Comparison of ENCODE assay signal across 17 mouse cellular contexts in the genomic region with DNA sequence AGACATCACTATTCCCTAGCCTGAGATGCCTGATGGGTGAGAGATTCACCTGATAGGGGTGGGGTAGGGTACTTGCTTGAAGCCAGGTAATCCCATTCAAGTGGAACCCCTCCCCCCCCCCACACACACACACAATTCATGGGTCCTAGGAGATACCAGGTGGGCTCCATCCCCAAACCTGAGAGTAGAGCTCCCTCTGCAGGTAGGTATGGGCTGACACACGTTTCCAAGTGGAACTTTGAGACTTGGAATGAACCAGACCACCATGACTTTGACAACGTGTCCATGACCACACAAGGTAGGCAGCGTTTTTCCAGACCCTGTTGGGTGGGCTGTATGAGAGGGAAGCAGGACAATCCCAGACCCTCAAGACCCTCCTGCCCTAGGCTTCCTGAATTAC. TPM values are rescaled to one million over a fixed set of nuclear protein-coding genes. Genes with fewer than 3 reads are reported as not detected.
DNase-seq lines count a peak whose midpoint lies in the region; TF ChIP-seq lines count a peak whose summit lies in the region.
"Had no signal": no experiment of that assay in that cellular context is flagged by ENCODE, and none has a peak within 500 bp of the region (broad histone marks: within the 10 kb centered on the region; RNA-seq: fewer than 3 reads in every experiment).

No protein-coding gene starts in this region.

- H3K9me3 ChIP-seq in heart, embryonic 10.5 days: no peaks in the 10 kb centered on the region
- H3K9me3 ChIP-seq: intestine, embryonic 15.5 days; limb, embryonic 15.5 days had no signal

- no peak for DNase-seq in heart, adult 2 months
- no peak for DNase-seq in heart, embryonic 10.5 days (ENCODE audit: low spot score)
- DNase-seq in lung, adult 2 months: no peak
- no peak for DNase-seq in lung, adult 18-20 months
- peak; percentile 60 for DNase-seq in ES-CJ7 (ENCODE audit: low read depth, low spot score)
- peak; percentile 22 for DNase-seq in induced T-regulatory cell, adult 2 months (ENCODE audit: low read depth)
- no peak for DNase-seq in thymus, adult 18-20 months
- DNase-seq in cerebellum, adult 18-20 months: no peak
- DNase-seq: adrenal gland, postnatal 36 days; cerebellum, adult 8-10 months; heart, adult 18-20 months; heart, postnatal 4 days; thymus, adult 2 months had no signal

- intact Hi-C loops in heart, adult 2 months (cut with DNase I): no loop called here

- H3K27me3 ChIP-seq in heart, adult 2 months (ENCODE audit: control insufficient read depth, insufficient read depth, low read length): no peaks in the 10 kb centered on the region
- no peaks in the 10 kb centered on the region for H3K27me3 ChIP-seq in heart, embryonic 10.5 days (ENCODE audit: insufficient read depth, poor library complexity, severe bottlenecking)
- H3K27me3 ChIP-seq: intestine, embryonic 15.5 days; limb, embryonic 15.5 days had no signal

- H3K4me1 ChIP-seq in heart, adult 2 months (ENCODE audit: control insufficient read depth, insufficient read depth, low read length): peaks cover 2% of the 10 kb centered on the region; the same call in 1 of the 2 replicates
- H3K4me1 ChIP-seq in heart, embryonic 10.5 days: peaks cover 17% of the 10 kb centered on the region
- peaks cover 5% of the 10 kb centered on the region for H3K4me1 ChIP-seq in lung, adult 2 months (ENCODE audit: control insufficient read depth, insufficient read depth, low read length)

- no peak overlapping the region for H3K9ac ChIP-seq in heart, adult 2 months (ENCODE audit: low read depth, low read length)
- H3K9ac ChIP-seq: intestine, embryonic 15.5 days; limb, embryonic 15.5 days had no signal

- TF ChIP-seq EP300 in heart, adult 2 months (IDR thresholded peaks at IDR 0.05; ENCODE audit: insufficient read depth, low read depth, low read length): no peak

- H3K4me3 ChIP-seq in heart, adult 2 months: no peak overlapping the region
- no peak overlapping the region for H3K4me3 ChIP-seq in heart, embryonic 10.5 days
- H3K4me3 ChIP-seq in lung, adult 2 months (replicated peaks; ENCODE audit: extremely low read depth, low read depth, low read length): no peak overlapping the region
- H3K4me3 ChIP-seq: erythroblast, embryonic 14.5 days; intestine, embryonic 15.5 days; limb, embryonic 15.5 days had no signal

- no peaks in the 10 kb centered on the region for H3K36me3 ChIP-seq in heart, adult 2 months (ENCODE audit: control insufficient read depth, insufficient read depth, low read length)
- 0 out of 2 replicates have a peak, but pooled peaks cover 5% of the 10 kb centered on the region for H3K36me3 ChIP-seq in heart, embryonic 10.5 days
- H3K36me3 ChIP-seq: intestine, embryonic 15.5 days had no signal

- H3K27ac ChIP-seq in heart, adult 2 months: no peak overlapping the region
- H3K27ac ChIP-seq in heart, embryonic 10.5 days: no peak overlapping the region
- H3K27ac ChIP-seq: intestine, embryonic 15.5 days; limb, embryonic 15.5 days had no signal

- no peak for TF ChIP-seq POLR2A in heart, adult 2 months (IDR thresholded peaks at IDR 0.05; ENCODE audit: insufficient read depth, low read depth, low read length)
- TF ChIP-seq POLR2A in lung, adult 2 months (IDR thresholded peaks at IDR 0.05; ENCODE audit: borderline replicate concordance, extremely low read depth, low read depth, low read length): no peak

- 54% methylated on average over 3 of the region's 3 CpGs for WGBS in heart, adult 2 months
- WGBS in heart, embryonic 10.5 days: 63% methylated on average over 3 of the region's 3 CpGs
- 51% methylated on average over 3 of the region's 3 CpGs for WGBS in lung, adult 2 months

- TF ChIP-seq CTCF in heart, adult 2 months (IDR thresholded peaks at IDR 0.05): peak; percentile 51
- peak; percentile 25 for TF ChIP-seq CTCF in lung, adult 2 months (IDR thresholded peaks at IDR 0.05; ENCODE audit: insufficient read depth, low read length)

- H3K79me2 ChIP-seq in heart, adult 2 months (replicated peaks; ENCODE audit: control insufficient read depth, insufficient read depth, low read length): no peaks in the 10 kb centered on the region

RNA-seq across cellular contexts. Expression of gene Slc26a1, which starts 4.5 kb away (rescaled TPM):
- total RNA-seq in heart, adult 2 months (2021): not detected
- polyA plus RNA-seq in heart, adult 2 months (2012; rRNA removed): 0.06 and 0.12 TPM in 2 replicates
- polyA plus RNA-seq in heart, embryonic 10.5 days (2016; fragmentation: Nextera tagmentation; extraction: Ambion mirVana): 0.58 and 0.85 TPM in 2 replicates
- 0.05 and 0.11 TPM in 2 replicates for polyA plus RNA-seq in lung, adult 2 months (2012; rRNA removed)
- total RNA-seq: heart, adult 18-20 months had no signal
- polyA plus RNA-seq: large intestine, adult 2 months had no signal

RNA-seq across cellular contexts. Expression of gene Dgkq, which starts 10.4 kb away (rescaled TPM):
- 1 to 10 TPM; 5.0 to 6.6 TPM for total RNA-seq in heart, adult 2 months (2021)
- polyA plus RNA-seq in heart, adult 2 months (2012; rRNA removed): 9.2 and 15.6 TPM in 2 replicates
- 7.9 and 8.5 TPM in 2 replicates for polyA plus RNA-seq in heart, embryonic 10.5 days (2016; fragmentation: Nextera tagmentation; extraction: Ambion mirVana)
- polyA plus RNA-seq in lung, adult 2 months (2012; rRNA removed): 24.5 and 27.5 TPM in 2 replicates

RNA-seq across cellular contexts. Expression of gene Fgfrl1, which starts 12.3 kb away (rescaled TPM):
- 10 to 100 TPM; 17.6 to 21.6 TPM for total RNA-seq in heart, adult 2 months (2021)
- 33.5 and 36.5 TPM in 2 replicates for polyA plus RNA-seq in heart, adult 2 months (2012; rRNA removed)
- 29.0 and 31.3 TPM in 2 replicates for polyA plus RNA-seq in heart, embryonic 10.5 days (2016; fragmentation: Nextera tagmentation; extraction: Ambion mirVana)
- 48.5 and 48.7 TPM in 2 replicates for polyA plus RNA-seq in lung, adult 2 months (2012; rRNA removed)

RNA-seq across cellular contexts. Expression of gene Idua, which starts 19.8 kb away (rescaled TPM):
- 10 to 100 TPM; 21.7 to 23.2 TPM for total RNA-seq in heart, adult 2 months (2021)
- polyA plus RNA-seq in heart, adult 2 months (2012; rRNA removed): 30.4 and 33.3 TPM in 2 replicates
- 15.1 and 16.3 TPM in 2 replicates for polyA plus RNA-seq in heart, embryonic 10.5 days (2016; fragmentation: Nextera tagmentation; extraction: Ambion mirVana)
- 28.4 and 34.5 TPM in 2 replicates for polyA plus RNA-seq in lung, adult 2 months (2012; rRNA removed)

RNA-seq across cellular contexts. Expression of gene Tmem175, which starts 50.3 kb away (rescaled TPM):
- total RNA-seq in heart, adult 2 months (2021): 1 to 10 TPM; 8.3 to 9.6 TPM
- polyA plus RNA-seq in heart, adult 2 months (2012; rRNA removed): 26.1 and 36.0 TPM in 2 replicates
- 20.3 and 23.2 TPM in 2 replicates for polyA plus RNA-seq in heart, embryonic 10.5 days (2016; fragmentation: Nextera tagmentation; extraction: Ambion mirVana)
- polyA plus RNA-seq in lung, adult 2 months (2012; rRNA removed): 32.0 and 50.5 TPM in 2 replicates

Comparison
In these comparisons a context has a peak if more than half of its experiments do, and no peak if none do; other contexts are left out.
1. DNase-seq: peak in ES-CJ7 (single experiment) and induced T-regulatory cell, adult 2 months (single experiment); none in heart, adult 2 months (0 of 2), heart, embryonic 10.5 days (single experiment), lung, adult 2 months (single experiment), lung, adult 18-20 months (0 of 2), thymus, adult 18-20 months (0 of 2) and cerebellum, adult 18-20 months (0 of 2).